ENCODE assay signal across 23 mouse cellular contexts in the genomic region with DNA sequence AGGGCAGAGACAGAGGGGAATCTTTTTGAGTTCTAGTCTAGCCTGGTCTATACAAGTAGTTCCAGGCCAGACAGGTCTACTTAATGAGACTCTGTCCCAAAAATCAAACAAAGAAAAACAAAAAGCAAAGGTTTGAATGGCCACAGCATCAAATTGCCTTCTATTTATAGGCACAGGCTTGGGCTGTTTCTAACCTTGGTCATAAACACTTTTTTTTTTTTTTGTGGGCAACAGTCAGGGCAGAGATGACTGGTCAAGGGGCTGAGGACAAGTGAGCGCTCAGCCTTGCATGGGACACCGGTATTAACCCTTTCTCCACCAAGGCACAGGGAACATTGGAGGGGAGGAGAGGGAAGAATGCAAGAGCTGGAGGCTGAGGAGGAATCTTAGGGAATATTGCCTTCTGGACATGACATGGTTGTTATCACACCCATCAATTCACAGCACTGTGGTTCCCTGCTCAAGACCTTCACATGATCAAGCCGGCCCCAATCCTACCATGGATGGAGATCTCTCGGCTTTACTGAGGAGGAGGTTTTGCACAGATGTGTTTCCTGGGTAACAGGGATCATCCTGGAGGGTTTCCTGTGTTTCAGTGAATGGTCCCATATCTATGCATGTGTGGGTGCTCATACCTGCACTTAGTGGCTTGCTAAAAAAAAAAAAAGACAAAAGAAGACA. TPM values are rescaled to one million over a fixed set of nuclear protein-coding genes. Genes with fewer than 3 reads are reported as not detected.
DNase-seq lines count a peak whose midpoint lies in the region; ATAC-seq lines count a peak whose summit lies in the region.
"Had no signal": no experiment of that assay in that cellular context is flagged by ENCODE, and none has a peak within 500 bp of the region (broad histone marks: within the 10 kb centered on the region; RNA-seq: fewer than 3 reads in every experiment).

No protein-coding gene starts in this region.

- no peak for ATAC-seq in forebrain, embryonic 11.5 days (replicated peaks; ENCODE audit: low FRiP score)
- no peak for ATAC-seq in forebrain, embryonic 13.5 days
- ATAC-seq in neural tube, embryonic 15.5 days (ENCODE audit: low FRiP score), result no peak
- ATAC-seq in limb, embryonic 12.5 days (ENCODE audit: insufficient number of reproducible peaks, insufficient read depth, low FRiP score, low TSS enrichment, low read depth), result no peak
- no peak for ATAC-seq in megakaryocyte, adult 5-6 weeks (ENCODE audit: poor library complexity, severe bottlenecking)
- ATAC-seq: CD4-positive, CD25-positive, alpha-beta regulatory T cell, adult 4 months; forebrain, embryonic 15.5 days; forebrain, postnatal 0 days had no signal

- H3K4me1 ChIP-seq in forebrain, embryonic 11.5 days (replicated peaks; ENCODE audit: control insufficient read depth, insufficient read depth, low read length), result peaks cover 14% of the 10 kb centered on the region
- H3K4me1 ChIP-seq in forebrain, embryonic 13.5 days, result peaks cover 17% of the 10 kb centered on the region
- no peaks in the 10 kb centered on the region for H3K4me1 ChIP-seq in heart, embryonic 10.5 days
- H3K4me1 ChIP-seq in neural tube, embryonic 15.5 days, result no peaks in the 10 kb centered on the region; the same call in 1 of the 2 replicates
- H3K4me1 ChIP-seq in limb, embryonic 12.5 days (replicated peaks), result peaks cover 17% of the 10 kb centered on the region

- H3K36me3 ChIP-seq in forebrain, embryonic 11.5 days (ENCODE audit: control insufficient read depth, insufficient read depth, low read length), result no peaks in the 10 kb centered on the region
- H3K36me3 ChIP-seq in forebrain, embryonic 13.5 days (ENCODE audit: poor library complexity, severe bottlenecking), result no peaks in the 10 kb centered on the region
- H3K36me3 ChIP-seq in heart, embryonic 10.5 days, result no peaks in the 10 kb centered on the region
- no peaks in the 10 kb centered on the region for H3K36me3 ChIP-seq in neural tube, embryonic 15.5 days
- H3K36me3 ChIP-seq in limb, embryonic 12.5 days, result no peaks in the 10 kb centered on the region
- H3K36me3 ChIP-seq: embryonic facial prominence, embryonic 10.5 days; embryonic facial prominence, embryonic 12.5 days; forebrain, embryonic 12.5 days; forebrain, embryonic 15.5 days had no signal

- no peaks in the 10 kb centered on the region for H3K9me3 ChIP-seq in forebrain, embryonic 11.5 days (ENCODE audit: control insufficient read depth, low read length)
- no peaks in the 10 kb centered on the region for H3K9me3 ChIP-seq in forebrain, embryonic 13.5 days (replicated peaks)
- H3K9me3 ChIP-seq in heart, embryonic 10.5 days, result no peaks in the 10 kb centered on the region
- no peaks in the 10 kb centered on the region for H3K9me3 ChIP-seq in neural tube, embryonic 15.5 days (replicated peaks)
- no peaks in the 10 kb centered on the region for H3K9me3 ChIP-seq in limb, embryonic 12.5 days
- H3K9me3 ChIP-seq: embryonic facial prominence, embryonic 10.5 days; embryonic facial prominence, embryonic 12.5 days; forebrain, embryonic 12.5 days; forebrain, embryonic 15.5 days had no signal

- H3K4me3 ChIP-seq in forebrain, embryonic 11.5 days (ENCODE audit: low read depth, low read length), result no peak overlapping the region
- no peak overlapping the region for H3K4me3 ChIP-seq in forebrain, embryonic 13.5 days
- no peak overlapping the region for H3K4me3 ChIP-seq in heart, embryonic 10.5 days
- no peak overlapping the region for H3K4me3 ChIP-seq in neural tube, embryonic 15.5 days (replicated peaks)
- no peak overlapping the region for H3K4me3 ChIP-seq in limb, embryonic 12.5 days (replicated peaks)
- H3K4me3 ChIP-seq: embryonic facial prominence, embryonic 10.5 days; embryonic facial prominence, embryonic 12.5 days; forebrain, embryonic 12.5 days; forebrain, embryonic 15.5 days had no signal

- WGBS in forebrain, embryonic 11.5 days, result 89% methylated on average over 4 of the region's 4 CpGs
- WGBS in forebrain, embryonic 13.5 days, result 88% methylated on average over 4 of the region's 4 CpGs
- 71% methylated on average over 4 of the region's 4 CpGs for WGBS in heart, embryonic 10.5 days
- 85% methylated on average over 4 of the region's 4 CpGs for WGBS in neural tube, embryonic 15.5 days
- 72% methylated on average over 4 of the region's 4 CpGs for WGBS in limb, embryonic 12.5 days

- H3K4me2 ChIP-seq in forebrain, embryonic 11.5 days (ENCODE audit: low read depth, low read length, severe bottlenecking), result no peak overlapping the region
- H3K4me2 ChIP-seq in forebrain, embryonic 13.5 days, result no peak overlapping the region
- H3K4me2 ChIP-seq in neural tube, embryonic 15.5 days, result no peak overlapping the region
- H3K4me2 ChIP-seq in limb, embryonic 12.5 days, result no peak overlapping the region
- H3K4me2 ChIP-seq: embryonic facial prominence, embryonic 12.5 days; forebrain, embryonic 12.5 days; forebrain, embryonic 15.5 days had no signal

- H3K27me3 ChIP-seq in forebrain, embryonic 11.5 days (ENCODE audit: control insufficient read depth, insufficient read depth, low read length), result no peaks in the 10 kb centered on the region
- no peaks in the 10 kb centered on the region for H3K27me3 ChIP-seq in forebrain, embryonic 13.5 days
- no peaks in the 10 kb centered on the region; the same call in 1 of the 2 replicates for H3K27me3 ChIP-seq in heart, embryonic 10.5 days (ENCODE audit: insufficient read depth, poor library complexity, severe bottlenecking)
- H3K27me3 ChIP-seq in neural tube, embryonic 15.5 days (replicated peaks), result no peaks in the 10 kb centered on the region
- no peaks in the 10 kb centered on the region for H3K27me3 ChIP-seq in limb, embryonic 12.5 days
- H3K27me3 ChIP-seq: embryonic facial prominence, embryonic 12.5 days; forebrain, embryonic 15.5 days had no signal

- peak; percentile 8 for DNase-seq in forebrain, embryonic 11.5 days (ENCODE audit: low spot score)
- DNase-seq in heart, embryonic 10.5 days (ENCODE audit: low spot score), result peak; percentile 64
- no peak for DNase-seq in heart, adult 18-20 months
- DNase-seq in neural tube, embryonic 10.5 days (ENCODE audit: extremely low spot score, low spot score), result peak; percentile 3
- DNase-seq: adrenal gland, adult 2 months; adrenal gland, postnatal 10 days; adrenal gland, postnatal 25 days; B cell, adult 2 months; cerebellum, adult 11 months; cerebellum, adult 18-20 months; cerebellum, adult 8-10 months; cerebellum, adult 9-11 months; cerebellum, postnatal 14 days; forebrain, postnatal 0 days had no signal

- H3K27ac ChIP-seq in forebrain, embryonic 11.5 days (ENCODE audit: low read depth, low read length), result no peak overlapping the region
- H3K27ac ChIP-seq in forebrain, embryonic 13.5 days, result no peak overlapping the region
- H3K27ac ChIP-seq in heart, embryonic 10.5 days, result no peak overlapping the region
- no peak overlapping the region for H3K27ac ChIP-seq in neural tube, embryonic 15.5 days (replicated peaks)
- 0 out of 2 replicates have a peak overlapping the region, but pooled peaks have one; percentile 29 for H3K27ac ChIP-seq in limb, embryonic 12.5 days
- H3K27ac ChIP-seq: embryonic facial prominence, embryonic 10.5 days; embryonic facial prominence, embryonic 12.5 days; forebrain, embryonic 12.5 days; forebrain, embryonic 15.5 days had no signal

- H3K9ac ChIP-seq in forebrain, embryonic 11.5 days (ENCODE audit: low read length), result no peak overlapping the region
- H3K9ac ChIP-seq in forebrain, embryonic 13.5 days, result no peak overlapping the region
- no peak overlapping the region for H3K9ac ChIP-seq in neural tube, embryonic 15.5 days (replicated peaks)
- no peak overlapping the region for H3K9ac ChIP-seq in limb, embryonic 12.5 days (replicated peaks)
- H3K9ac ChIP-seq: embryonic facial prominence, embryonic 12.5 days; forebrain, embryonic 12.5 days; forebrain, embryonic 15.5 days; forebrain, postnatal 0 days had no signal

RNA-seq across cellular contexts. Expression of a gene that starts 59.8 kb away (rescaled TPM):
- 7.4 and 8.3 TPM in 2 replicates for polyA plus RNA-seq in forebrain, embryonic 11.5 days (2014; fragmentation: Nextera tagmentation; extraction: Ambion mirVana)
- polyA plus RNA-seq in forebrain, embryonic 13.5 days (2015; fragmentation: Nextera tagmentation; extraction: Ambion mirVana), result 9.7 and 9.8 TPM in 2 replicates
- 13.3 and 13.8 TPM in 2 replicates for polyA plus RNA-seq in heart, embryonic 10.5 days (2016; fragmentation: Nextera tagmentation; extraction: Ambion mirVana)
- 1 to 10 TPM in 1 of 2 experiments, under 1 TPM in 1; 0.89 to 1.5 TPM for total RNA-seq in heart, adult 18-20 months (2021)
- polyA plus RNA-seq in neural tube, embryonic 15.5 days (2015; fragmentation: Nextera tagmentation; extraction: Ambion mirVana), result 23.7 and 28.4 TPM in 2 replicates
- polyA plus RNA-seq in limb, embryonic 12.5 days (2016; fragmentation: Nextera tagmentation; extraction: Ambion mirVana), result 6.5 and 7.8 TPM in 2 replicates
- 21.6 and 26.5 TPM in 2 replicates for total RNA-seq in megakaryocyte, adult 5-6 weeks (2015)
- 14.8 and 15.1 TPM in 2 replicates for total RNA-seq in megakaryocyte, adult 5-6 weeks (2017)

Comparison
In these comparisons a context has a peak if more than half of its experiments do, and no peak if none do; other contexts are left out.
1. DNase-seq: peak in forebrain, embryonic 11.5 days (single experiment), heart, embryonic 10.5 days (single experiment) and neural tube, embryonic 10.5 days (single experiment); none in heart, adult 18-20 months (0 of 2).